Mouse (Mus musculus) heart, postnatal 0 days (tissue): ENCODE measurements around the gene Adora1. TPM values are rescaled to one million over a fixed set of nuclear protein-coding genes. Genes with fewer than 3 reads are reported as not detected.

Source experiments
- ATAC-seq: fragments of 200-750 bp; cut with Nextera tagmentation; 2 replicates; pipeline ENCODE4 v1.8.0; 2017; ENCODE audit warnings: low read depth, moderate number of reproducible peaks, moderate library complexity; ENCODE audit not compliant: insufficient read depth
- DNase-seq: peaks from one replicate; pipeline ENCODE4 v3.0.0-alpha.2; 2016; ENCODE audit warnings: low spot score
- H3K27ac ChIP-seq: fragments of 300-500 bp; sonication (generic); 2 replicates; pipeline ENCODE4 v1.5.1; 2014; ENCODE audit warnings: low read depth, mild to moderate bottlenecking
- H3K27me3 ChIP-seq: fragments of 300-500 bp; sonication (generic); 2 replicates; pipeline ENCODE4 v1.6.1; 2014; ENCODE audit warnings: low read length, mixed read lengths; ENCODE audit not compliant: control insufficient read depth, insufficient read depth
- H3K36me3 ChIP-seq: fragments of 300-500 bp; sonication (generic); replicated peaks from 2 replicates; pipeline ENCODE4 v1.6.1; 2014; ENCODE audit warnings: low read length, mixed read lengths; ENCODE audit not compliant: control insufficient read depth, insufficient read depth
- H3K4me1 ChIP-seq: fragments of 300-500 bp; sonication (generic); 2 replicates; pipeline ENCODE4 v1.6.1; 2014; ENCODE audit warnings: antibody characterized with exemption; ENCODE audit not compliant: control insufficient read depth, insufficient read depth
- H3K4me2 ChIP-seq: fragments of 300-500 bp; sonication (generic); 2 replicates; pipeline ENCODE4 v1.6.1; 2014; ENCODE audit warnings: low read depth, mild to moderate bottlenecking, low read length, moderate library complexity
- H3K4me3 ChIP-seq: fragments of 300-500 bp; sonication (generic); 2 replicates; pipeline ENCODE4 v1.5.1; 2014; ENCODE audit warnings: low read depth, low read length
- H3K9ac ChIP-seq: fragments of 300-500 bp; sonication (generic); replicated peaks from 2 replicates; pipeline ENCODE4 v1.6.1; 2014; ENCODE audit warnings: low read depth, low read length, mixed read lengths
- H3K9me3 ChIP-seq: fragments of 300-500 bp; sonication (generic); replicated peaks from 2 replicates; pipeline ENCODE4 v1.6.1; 2016; ENCODE audit warnings: low read length; ENCODE audit not compliant: control insufficient read depth
- CTCF ChIP-seq: IDR thresholded peaks from 2 replicates; pipeline ENCODE4 v1.5.1; 2016; ENCODE audit warnings: antibody characterized with exemption, control low read depth, low read depth
- EP300 ChIP-seq: IDR thresholded peaks from 2 replicates; pipeline ENCODE4 v1.6.1; 2016; ENCODE audit warnings: antibody characterized with exemption, low read depth
- WGBS: fragments of 180-500 bp; shearing (Covaris S2); extraction: QIAGEN DNeasy Blood & Tissue Kit; methylation state at CpG from one replicate; pipeline ENCODE4 v1.1.7; 2014; 5-methylcytosine and 5-hydroxymethylcytosine counted together
- polyA plus RNA-seq: library from polyadenylated mRNA; unstranded; fragments of >200 nt; fragmentation: Nextera tagmentation; extraction: Ambion mirVana; gene quantifications from 2 replicates; pipeline ENCODE4 v1.2.1, GENCODE M21; 2015
- total RNA-seq: library from RNA; depleted of rRNA; stranded (reverse); fragments of >200 nt; gene quantifications from 2 replicates; pipeline ENCODE4 v1.2.3, GENCODE M21; 2014; ENCODE audit warnings: low replicate concordance

Gene Adora1
- total and polyA plus RNA-seq, 2 experiments from 2014 or later: 12.9 to 29.2 TPM

- Histone ChIP-seq H3K4me2 (no peak overlapping the region), H3K9ac (no peak overlapping the region), H3K27me3 (peaks cover 18% of the 10 kb centered on the region), H3K9me3 (no peaks in the 10 kb centered on the region), H3K27ac (no peak overlapping the region), H3K4me1 (peaks cover 6% of the 10 kb centered on the region), H3K4me3 (no peak overlapping the region), H3K36me3 (no peaks in the 10 kb centered on the region)
- ATAC-seq (no peak), DNase-seq (no peak)
- WGBS: 88% methylated on average over 3 of the region's 3 CpGs
- TF ChIP-seq EP300 (no peak), CTCF (no peak)
Observed at GRCm38 (mm10) chr1:134237438-134237837, 2.2 kb upstream of the Adora1 start.

DNA sequence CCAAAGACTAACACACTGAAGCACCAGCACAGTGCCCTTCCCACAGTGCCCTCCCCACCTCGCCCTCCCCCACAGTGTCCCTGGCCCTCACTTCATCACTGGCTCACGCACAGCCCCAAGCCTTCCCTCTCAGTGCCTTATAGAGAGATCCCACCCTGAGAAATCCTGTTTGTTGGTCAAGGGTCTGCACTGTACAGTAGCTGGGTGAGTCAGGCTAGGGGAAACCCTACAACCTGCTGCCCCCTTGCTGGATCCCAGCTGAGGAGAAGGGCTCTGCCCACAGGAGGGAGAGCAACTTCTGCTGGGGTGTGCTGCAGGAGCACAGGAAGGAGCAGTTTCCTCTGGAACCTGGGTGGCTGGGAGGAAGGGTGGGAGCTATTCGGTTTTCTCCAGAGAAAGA lies 911 bp upstream of the Adora1 start:
- 71% methylated on average over 3 of the region's 3 CpGs for WGBS
- H3K9ac ChIP-seq: no peak overlapping the region
- H3K36me3 ChIP-seq: no peaks in the 10 kb centered on the region
- no peaks in the 10 kb centered on the region for H3K9me3 ChIP-seq
- H3K4me3 ChIP-seq: no peak overlapping the region
- no peak overlapping the region for H3K27ac ChIP-seq
- DNase-seq (no peak), ATAC-seq (no peak)
- no peak overlapping the region for H3K4me2 ChIP-seq
- H3K4me1 ChIP-seq: peaks cover 15% of the 10 kb centered on the region
- peaks cover 18% of the 10 kb centered on the region for H3K27me3 ChIP-seq
- TF ChIP-seq EP300: no peak

- H3K9ac ChIP-seq: peak overlapping the region; percentile 30
- ATAC-seq (peak; percentile 73), DNase-seq (peak; percentile 69)
- H3K27ac ChIP-seq: peak overlapping the region; percentile 87
- no peaks in the 10 kb centered on the region for H3K36me3 ChIP-seq
- H3K4me2 ChIP-seq: peak overlapping the region; percentile 72
- TF ChIP-seq EP300 (no peak), CTCF (no peak)
- peaks cover 18% of the 10 kb centered on the region for H3K27me3 ChIP-seq
- no peaks in the 10 kb centered on the region for H3K9me3 ChIP-seq
- peaks cover 26% of the 10 kb centered on the region for H3K4me1 ChIP-seq
- peak overlapping the region; percentile 43 for H3K4me3 ChIP-seq
- WGBS: 1% methylated on average over 41 of the region's 41 CpGs
Observed at GRCm38 (mm10) chr1:134234455-134235390, 508 bp downstream of the Adora1 start.

GRCm38 (mm10) chr1:134233681-134234454 lies 1.4 kb downstream of the Adora1 start:
- H3K4me2 ChIP-seq: peak overlapping the region; percentile 72
- peak overlapping the region; percentile 87 for H3K27ac ChIP-seq
- no peaks in the 10 kb centered on the region for H3K9me3 ChIP-seq
- no peaks in the 10 kb centered on the region for H3K36me3 ChIP-seq
- no peak for ATAC-seq
- no peak for DNase-seq
- H3K27me3 ChIP-seq: peaks cover 18% of the 10 kb centered on the region
- peaks cover 28% of the 10 kb centered on the region for H3K4me1 ChIP-seq
- TF ChIP-seq EP300 (no peak), CTCF (no peak)
- H3K9ac ChIP-seq: peak overlapping the region; percentile 30; the same call in 1 of the 2 replicates
- WGBS: 39% methylated on average over 19 of the region's 19 CpGs
- peak overlapping the region; percentile 43 for H3K4me3 ChIP-seq

DNA sequence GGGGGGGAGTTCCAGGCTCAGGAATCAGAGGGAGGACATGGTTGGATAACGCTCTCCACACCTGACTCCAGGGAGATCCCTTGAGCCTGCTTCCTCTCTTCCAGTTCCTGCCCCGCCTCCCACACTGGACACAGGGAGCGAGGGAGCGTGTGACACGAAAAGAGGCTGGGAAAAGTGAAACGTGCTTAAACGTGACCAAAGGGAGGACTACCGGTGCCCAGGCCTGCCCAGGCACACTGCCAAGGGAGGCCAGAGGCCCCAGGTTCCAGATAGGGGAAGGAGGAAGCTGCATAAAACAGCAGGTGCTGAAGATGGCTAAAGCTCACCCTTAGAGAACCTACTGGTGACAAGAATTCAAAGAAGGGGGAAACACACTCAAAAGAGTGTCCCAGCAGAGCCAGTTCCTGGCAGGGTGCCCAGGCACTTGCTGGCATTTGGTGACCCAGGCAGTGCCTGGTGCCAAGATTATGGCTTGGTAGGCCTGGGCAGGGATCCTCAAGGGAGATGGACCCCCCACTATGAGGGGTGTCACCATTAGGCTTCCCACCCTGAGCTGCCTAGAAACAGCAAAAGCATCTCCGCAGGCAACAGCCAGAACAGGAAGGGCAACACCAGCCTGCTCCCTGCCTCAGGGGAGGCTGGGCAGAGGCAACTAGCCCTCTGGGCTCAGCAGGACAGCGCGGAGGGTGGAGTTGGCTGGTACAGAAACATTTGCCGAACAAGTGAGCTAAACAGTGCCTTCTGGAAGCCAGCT lies 2.3 kb downstream of the Adora1 start:
- Histone ChIP-seq H3K36me3 (no peaks in the 10 kb centered on the region), H3K9ac (peak overlapping the region; percentile 30; the same call in 1 of the 2 replicates), H3K27ac (peak overlapping the region; percentile 87), H3K4me1 (peaks cover 28% of the 10 kb centered on the region), H3K4me3 (peak overlapping the region; percentile 43), H3K9me3 (no peaks in the 10 kb centered on the region), H3K27me3 (peaks cover 18% of the 10 kb centered on the region), H3K4me2 (peak overlapping the region; percentile 72)
- ATAC-seq (peak; percentile 39), DNase-seq (no peak)
- 19% methylated on average over 12 of the region's 12 CpGs for WGBS
- TF ChIP-seq CTCF (no peak), EP300 (no peak)
